Mouse (Mus musculus) brain, embryonic 14.5 days (tissue): ENCODE results near the gene Phkb. TPM values are rescaled to one million over a fixed set of nuclear protein-coding genes. Genes with fewer than 3 reads are reported as not detected.

Experiments
- DNase-seq: peaks from one replicate; pipeline ENCODE4 v3.0.0-alpha.2; 2011; ENCODE audit warnings: low read depth
- CTCF ChIP-seq: fragments of 200-500 bp; IDR thresholded peaks from 2 replicates; pipeline ENCODE4 v1.5.1; 2012; ENCODE audit warnings: inconsistent platforms, mild to moderate bottlenecking, moderate library complexity, borderline replicate concordance; ENCODE audit not compliant: insufficient read depth, insufficient read length; ENCODE audit errors: extremely low read depth
- POLR2A ChIP-seq: fragments of 200-500 bp; IDR thresholded peaks from 2 replicates; pipeline ENCODE4 v1.6.1; 2012; ENCODE audit warnings: mild to moderate bottlenecking, inconsistent platforms, borderline replicate concordance; ENCODE audit not compliant: poor library complexity, insufficient read depth, insufficient read length, severe bottlenecking; ENCODE audit errors: extremely low read depth
- polyA plus RNA-seq: library from polyadenylated mRNA; depleted of rRNA; stranded (reverse); fragments of >200 nt; gene quantifications from 2 replicates; pipeline ENCODE4 v1.2.3, GENCODE M21; 2012; rRNA removed

The Phkb gene
- polyA plus RNA-seq, 1 experiment, result 19.1 TPM

DNA sequence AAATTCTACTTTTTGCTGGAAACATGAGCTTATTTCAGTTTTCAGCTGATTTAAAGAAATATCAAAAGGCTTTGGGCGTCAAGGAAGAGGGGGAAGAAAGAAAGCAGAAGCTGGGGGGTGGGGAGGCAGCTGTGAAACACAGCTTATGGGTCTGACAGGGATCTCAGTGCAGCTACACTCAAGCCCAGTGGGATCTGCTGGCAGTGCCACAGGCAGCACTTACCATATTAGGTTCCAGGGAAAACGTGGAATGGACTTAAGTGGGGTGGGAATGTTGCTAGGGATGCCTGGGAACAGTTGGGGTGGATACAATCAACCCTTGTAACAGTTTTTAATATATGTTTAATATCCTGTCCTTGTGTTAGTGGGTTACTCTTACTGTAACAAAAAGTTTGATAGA, 201.3 kb downstream of the Phkb start:
- peak; percentile 80 for DNase-seq
- no peak for TF ChIP-seq CTCF
- TF ChIP-seq POLR2A, result no peak

DNA sequence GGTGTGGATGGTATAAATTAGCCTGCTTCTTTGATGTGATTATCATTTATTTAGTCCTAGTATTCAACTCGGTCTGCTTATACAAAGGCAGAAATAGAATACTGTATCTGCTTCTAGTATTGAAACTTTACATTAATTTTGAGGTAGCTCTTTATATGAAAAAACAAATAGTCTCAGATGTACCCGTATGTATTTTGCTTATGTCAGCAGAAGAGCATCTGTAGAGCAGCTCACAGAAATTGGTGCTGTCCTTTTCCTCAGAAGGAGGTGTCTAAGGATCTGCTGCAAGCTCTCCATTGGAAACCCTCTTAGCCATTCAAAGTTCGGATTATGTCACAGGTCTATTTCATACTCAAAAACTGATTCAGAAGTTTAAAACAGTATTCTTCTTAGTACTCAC, 210.1 kb downstream of the Phkb start:
- TF ChIP-seq POLR2A, result no peak
- no peak for TF ChIP-seq CTCF

DNA sequence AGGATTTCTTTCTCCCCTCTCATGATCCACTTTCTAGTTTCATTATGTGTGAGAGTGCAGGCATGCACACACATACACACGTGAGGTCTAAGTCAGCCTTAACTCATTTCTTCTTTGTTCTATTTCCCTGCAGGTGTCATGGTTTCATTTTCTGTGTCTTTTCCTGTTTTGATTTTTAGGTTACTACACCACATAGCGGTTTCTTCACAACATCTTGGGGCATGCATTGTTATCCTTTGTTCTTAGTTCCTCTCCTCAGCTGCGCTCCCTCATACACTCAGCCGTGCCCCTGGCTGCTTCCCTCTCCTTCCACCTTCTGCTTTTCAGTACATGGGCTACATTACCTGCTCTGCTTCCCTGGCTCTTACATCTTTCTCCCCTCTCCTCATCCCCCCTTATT, 211.2 kb downstream of the Phkb start:
- no peak for DNase-seq
- TF ChIP-seq CTCF, result no peak
- no peak for TF ChIP-seq POLR2A

More for the DNA sequence above, 210.1 kb downstream of the Phkb start:
- DNase-seq, result no peak

DNA sequence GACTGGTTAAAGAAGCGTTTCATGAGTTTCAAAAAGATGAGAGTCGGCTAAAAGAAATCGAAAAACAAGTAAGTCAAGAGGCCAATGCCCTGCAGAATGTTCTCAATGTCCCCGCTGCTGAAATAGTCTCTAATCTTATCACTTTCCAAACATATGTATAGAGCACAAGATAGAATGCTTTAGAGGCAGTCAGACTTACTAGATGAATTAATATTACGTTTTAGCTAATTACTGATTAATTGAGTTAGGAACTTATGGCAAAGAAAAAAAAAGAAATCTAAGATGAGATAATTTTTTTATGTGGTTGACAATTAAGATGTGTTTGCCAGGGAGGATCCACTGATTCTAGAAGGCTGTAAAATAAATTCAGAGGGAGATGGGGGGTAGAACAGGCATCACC, 217.9 kb downstream of the Phkb start:
- no peak for DNase-seq
- TF ChIP-seq POLR2A, result no peak
- no peak for TF ChIP-seq CTCF

DNA sequence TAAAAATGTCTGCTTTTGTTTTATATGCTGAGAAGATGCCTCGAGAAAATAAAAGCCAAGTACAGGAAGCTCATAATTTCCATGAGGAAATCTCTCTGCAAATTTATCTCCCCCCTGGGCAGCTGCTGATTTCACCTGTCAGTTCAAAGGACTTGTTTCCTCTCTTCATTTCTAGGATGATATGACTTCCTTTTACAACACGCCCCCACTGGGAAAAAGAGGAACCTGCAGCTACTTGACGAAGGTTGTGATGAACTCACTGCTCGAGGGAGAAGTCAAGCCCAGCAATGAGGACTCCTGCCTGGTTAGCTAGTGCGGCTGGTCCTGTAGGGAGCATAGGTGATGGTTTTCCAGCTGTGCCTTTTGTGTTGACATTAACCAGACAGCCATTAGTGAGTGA, 218.4 kb downstream of the Phkb start:
- TF ChIP-seq POLR2A (no peak), CTCF (no peak)
- peak; percentile 26 for DNase-seq

DNA sequence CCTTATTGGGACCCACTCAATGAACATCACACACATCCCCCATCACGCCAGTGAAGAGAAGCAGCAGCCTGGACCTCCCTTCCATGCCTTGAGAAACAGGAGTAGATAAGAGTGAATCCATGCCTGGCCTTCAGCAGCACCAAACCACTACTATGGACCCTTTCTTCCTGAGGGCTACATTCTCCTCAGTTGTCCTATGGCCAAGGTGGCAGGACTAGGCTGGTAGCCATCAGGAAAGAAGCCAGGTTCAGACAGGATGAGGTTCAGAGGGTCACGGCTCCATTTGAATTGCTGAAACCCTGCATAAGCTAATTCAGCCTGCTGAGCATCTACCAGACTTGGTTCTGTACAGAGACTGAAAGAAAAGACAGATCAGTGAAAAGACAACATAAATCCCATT, 222.7 kb downstream of the Phkb start:
- TF ChIP-seq POLR2A (no peak), CTCF (no peak)
- no peak for DNase-seq

DNA sequence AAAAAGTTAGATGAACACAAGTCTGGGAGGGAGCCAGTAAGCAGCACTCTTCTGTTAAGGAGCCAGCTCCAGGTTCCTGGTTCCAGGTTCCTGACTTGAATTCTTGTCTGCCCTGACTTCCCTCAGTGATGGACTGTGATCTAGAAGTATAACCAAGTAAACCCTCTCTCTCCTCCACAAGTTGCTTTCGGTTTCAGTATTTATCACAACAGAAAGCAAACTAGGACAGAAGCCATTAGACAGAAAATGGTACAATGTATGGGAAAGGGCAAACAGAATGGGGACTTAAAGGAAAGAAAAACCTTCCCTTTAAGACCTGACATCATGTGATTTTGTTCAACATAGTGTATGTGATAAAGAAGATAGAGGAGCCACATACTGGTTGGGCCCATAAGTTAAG, 238.7 kb downstream of the Phkb start:
- no peak for DNase-seq
- no peak for TF ChIP-seq POLR2A
- TF ChIP-seq CTCF, result no peak

DNA sequence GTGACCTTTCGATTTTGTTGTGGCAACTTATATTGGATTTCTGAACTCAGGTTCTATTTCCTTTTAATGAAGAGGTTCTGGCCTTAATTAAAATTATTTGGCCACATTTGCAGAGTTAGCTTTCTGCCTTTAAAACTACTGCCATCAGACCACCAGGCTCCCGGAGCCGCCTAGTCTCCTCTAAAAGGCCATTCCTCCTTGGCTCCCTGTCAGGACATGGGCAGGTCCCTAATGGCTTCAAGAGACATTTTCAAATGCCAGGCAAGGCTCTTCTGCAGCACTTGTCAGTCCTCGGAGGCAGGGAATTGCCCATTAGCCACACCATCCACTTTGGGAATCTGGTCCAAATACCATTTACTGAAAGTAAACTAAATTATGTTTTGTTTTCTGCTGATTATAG, 242.6 kb downstream of the Phkb start:
- TF ChIP-seq POLR2A (no peak), CTCF (no peak)
- DNase-seq, result peak; percentile 37

DNA sequence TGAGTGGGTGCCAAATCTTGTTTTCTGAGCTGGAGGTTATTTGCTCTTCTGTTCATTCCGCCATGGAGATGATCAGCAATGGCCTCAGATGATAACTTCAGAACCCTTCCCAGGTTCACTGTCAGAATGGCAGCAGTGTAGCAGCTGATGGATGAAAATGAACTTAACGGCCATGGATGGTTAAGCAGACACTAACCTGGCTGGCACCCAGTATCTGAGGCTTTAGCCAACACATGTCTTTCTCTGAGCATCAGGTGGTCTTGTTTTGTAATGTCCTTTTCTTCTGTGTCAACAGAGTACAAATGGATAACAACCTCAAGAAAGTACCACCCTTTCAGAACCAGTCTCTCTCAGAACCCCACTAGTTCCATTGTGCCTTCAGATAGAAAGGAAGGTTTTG, 246.0 kb downstream of the Phkb start:
- TF ChIP-seq POLR2A, result no peak
- no peak for TF ChIP-seq CTCF
- DNase-seq, result peak; percentile 5

DNA sequence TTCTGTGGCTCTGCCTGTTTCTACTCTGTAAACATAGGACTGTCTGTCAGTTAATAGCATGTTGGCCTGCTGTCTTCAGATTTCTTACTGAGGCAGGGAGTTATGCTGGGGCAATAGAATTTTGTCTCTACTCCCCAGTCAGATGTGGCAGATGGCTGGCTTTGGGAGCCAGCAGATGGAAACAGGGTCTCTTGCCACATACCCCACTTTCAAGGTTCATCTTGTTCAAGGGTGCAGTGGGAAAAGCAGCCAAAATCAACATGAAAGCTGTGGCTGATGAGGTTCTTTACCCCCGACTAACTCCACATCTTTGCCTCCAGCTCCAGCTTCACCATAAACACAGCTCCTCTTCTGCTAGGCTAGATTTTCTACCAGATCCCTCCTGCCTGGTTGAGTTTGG, 246.7 kb downstream of the Phkb start:
- TF ChIP-seq POLR2A, result no peak
- no peak for TF ChIP-seq CTCF
- DNase-seq, result peak; percentile 37

DNA sequence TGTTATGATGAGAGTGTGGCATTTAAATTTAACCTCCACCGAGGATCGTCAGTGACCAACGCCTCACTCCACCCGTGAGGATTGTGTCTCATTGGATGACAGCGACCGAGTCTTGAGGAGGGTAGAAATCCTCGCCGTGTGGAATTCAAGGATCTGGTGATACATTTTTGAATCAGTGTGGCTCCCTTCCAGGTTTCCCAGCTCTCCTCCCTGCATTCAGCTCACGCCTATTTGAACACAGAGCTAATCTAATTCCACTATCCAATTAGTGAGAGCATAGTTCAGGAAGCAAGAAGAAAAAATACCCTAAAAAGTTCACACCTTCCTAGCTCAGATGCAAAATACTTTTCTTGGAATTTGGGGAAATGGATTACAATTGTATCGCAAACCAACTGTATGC, 249.9 kb downstream of the Phkb start:
- TF ChIP-seq POLR2A (no peak), CTCF (no peak)
- peak; percentile 66 for DNase-seq

Other genes starting within 250 kb of the Phkb start
- gene Neto2, start 140.0 kb upstream of the Phkb start, polyA plus RNA-seq, result 46.1 and 51.6 TPM in 2 replicates
- gene Itfg1, start within 50 bp of the Phkb start, polyA plus RNA-seq, result 54.5 and 73.1 TPM in 2 replicates